ENCODE assay signal across 9 mouse cellular contexts in genomic region chr17:56510970-56511706, GRCm38 (mm10). TPM values are rescaled to one million over a fixed set of nuclear protein-coding genes. Genes with fewer than 3 reads are reported as not detected.
DNase-seq lines count a peak whose midpoint lies in the region; ATAC-seq and TF ChIP-seq lines count a peak whose summit lies in the region.
"Had no signal": no experiment of that assay in that cellular context is flagged by ENCODE, and none has a peak within 500 bp of the region (broad histone marks: within the 10 kb centered on the region; RNA-seq: fewer than 3 reads in every experiment).

No protein-coding gene starts in this region.

- peak overlapping the region; percentile 24; the same call in 1 of the 2 replicates for H3K4me3 ChIP-seq in kidney, postnatal 0 days (replicated peaks; ENCODE audit: low read depth, low read length)
- peak overlapping the region; percentile 27 for H3K4me3 ChIP-seq in hindbrain, embryonic 12.5 days

- no peak overlapping the region for H3K9ac ChIP-seq in kidney, postnatal 0 days (ENCODE audit: low read depth, low read length)
- no peak overlapping the region for H3K9ac ChIP-seq in hindbrain, embryonic 12.5 days

- H3K4me1 ChIP-seq in kidney, postnatal 0 days (replicated peaks; ENCODE audit: insufficient read depth, low read length): peaks cover 28% of the 10 kb centered on the region; the same call in 1 of the 2 replicates
- peaks cover 51% of the 10 kb centered on the region for H3K4me1 ChIP-seq in hindbrain, embryonic 12.5 days

- H3K27me3 ChIP-seq in kidney, postnatal 0 days (ENCODE audit: insufficient read depth, low read length): peaks cover 28% of the 10 kb centered on the region
- peaks cover 62% of the 10 kb centered on the region for H3K27me3 ChIP-seq in hindbrain, embryonic 12.5 days

- 4% methylated on average over 60 of the region's 60 CpGs for WGBS in kidney, postnatal 0 days
- 6% methylated on average over 59 of the region's 60 CpGs for WGBS in hindbrain, embryonic 12.5 days

- intact Hi-C loops in left cerebral cortex, postnatal 14 days (cut with DNase I): no loop called here

- H3K9me3 ChIP-seq in kidney, postnatal 0 days (replicated peaks; ENCODE audit: low read length): no peaks in the 10 kb centered on the region
- H3K9me3 ChIP-seq in hindbrain, embryonic 12.5 days (replicated peaks): no peaks in the 10 kb centered on the region

- no peak for TF ChIP-seq CTCF in kidney, postnatal 0 days (IDR thresholded peaks at IDR 0.05; ENCODE audit: low read depth)

- no peaks in the 10 kb centered on the region for H3K36me3 ChIP-seq in kidney, postnatal 0 days (ENCODE audit: insufficient read depth, low read length)
- H3K36me3 ChIP-seq in hindbrain, embryonic 12.5 days: no peaks in the 10 kb centered on the region

- no peak overlapping the region for H3K27ac ChIP-seq in kidney, postnatal 0 days
- no peak overlapping the region for H3K27ac ChIP-seq in hindbrain, embryonic 12.5 days

- peak overlapping the region; percentile 37 for H3K4me2 ChIP-seq in kidney, postnatal 0 days (ENCODE audit: low read length)
- H3K4me2 ChIP-seq in hindbrain, embryonic 12.5 days (replicated peaks): peak overlapping the region; percentile 43

- DNase-seq in kidney, postnatal 0 days (ENCODE audit: low spot score): no peak
- no peak for DNase-seq in kidney, postnatal 25 days
- DNase-seq in cerebellum, postnatal 10 days: peak; percentile 83 to 87
- peak; percentile 50 for DNase-seq in neural tube, embryonic 10.5 days (ENCODE audit: extremely low spot score, low spot score)
- no peak for DNase-seq in urinary bladder, postnatal 10 days (ENCODE audit: low spot score)
- DNase-seq in left cerebral cortex, postnatal 14 days (ENCODE audit: low spot score in 2 of 2): no peak

- no peak for ATAC-seq in kidney, postnatal 0 days (replicated peaks; ENCODE audit: low FRiP score, low read depth)
- no peak for ATAC-seq in hindbrain, embryonic 12.5 days (ENCODE audit: low FRiP score)
- ATAC-seq in activated CD4-positive, CD25-positive, alpha-beta regulatory T cell, adult 4 months: no peak

RNA-seq across cellular contexts. Expression of gene Znrf4, which starts 1.1 kb away (rescaled TPM):
- polyA plus RNA-seq in kidney, postnatal 0 days (2015; fragmentation: Nextera tagmentation; extraction: Ambion mirVana): not detected in 2 replicates
- not detected in 2 replicates for polyA plus RNA-seq in hindbrain, embryonic 12.5 days (2016; fragmentation: Nextera tagmentation; extraction: Ambion mirVana)
- not detected for polyA plus RNA-seq in activated CD4-positive, CD25-positive, alpha-beta regulatory T cell, adult 4 months (2017; shearing (Covaris generic))
- not detected for total RNA-seq in left cerebral cortex, postnatal 14 days (2021)
- total RNA-seq: heart, postnatal 14 days had no signal

RNA-seq across cellular contexts. Expression of gene Ptprs, which starts 34.9 kb away (rescaled TPM):
- polyA plus RNA-seq in kidney, postnatal 0 days (2015; fragmentation: Nextera tagmentation; extraction: Ambion mirVana): 44.7 and 45.3 TPM in 2 replicates
- 316 and 326 TPM in 2 replicates for polyA plus RNA-seq in hindbrain, embryonic 12.5 days (2016; fragmentation: Nextera tagmentation; extraction: Ambion mirVana)
- polyA plus RNA-seq in activated CD4-positive, CD25-positive, alpha-beta regulatory T cell, adult 4 months (2017; shearing (Covaris generic)): 1 to 10 TPM; 6.5 to 8.6 TPM
- total RNA-seq in left cerebral cortex, postnatal 14 days (2021): 100 to 1,000 TPM; 644 to 661 TPM

RNA-seq across cellular contexts. Expression of gene Gm20219, which starts 43.0 kb away (rescaled TPM):
- 0.93 and 1.1 TPM in 2 replicates for polyA plus RNA-seq in kidney, postnatal 0 days (2015; fragmentation: Nextera tagmentation; extraction: Ambion mirVana)
- 1.8 and 2.0 TPM in 2 replicates for polyA plus RNA-seq in hindbrain, embryonic 12.5 days (2016; fragmentation: Nextera tagmentation; extraction: Ambion mirVana)
- 1 to 10 TPM; 1.4 to 2.4 TPM for polyA plus RNA-seq in activated CD4-positive, CD25-positive, alpha-beta regulatory T cell, adult 4 months (2017; shearing (Covaris generic))
- 1 to 10 TPM; 1.1 to 1.8 TPM for total RNA-seq in left cerebral cortex, postnatal 14 days (2021)

Comparison
In these comparisons a context has a peak if more than half of its experiments do, and no peak if none do; other contexts are left out.
1. DNase-seq: peak in cerebellum, postnatal 10 days (2 of 2) and neural tube, embryonic 10.5 days (single experiment); none in kidney, postnatal 0 days (single experiment), kidney, postnatal 25 days (0 of 2), urinary bladder, postnatal 10 days (single experiment) and left cerebral cortex, postnatal 14 days (0 of 2).